Mouse (Mus musculus) kidney, adult 2 months (tissue): ENCODE data around the gene Gm12216. TPM values are rescaled to one million over a fixed set of nuclear protein-coding genes. Genes with fewer than 3 reads are reported as not detected.
"Not testable (repeated sequence)": the region's sequence is repeated elsewhere in the genome, so short reads cannot be mapped to it uniquely, and the experiment has no call there.

Experiments
- DNase-seq: peaks from one replicate; pipeline ENCODE4 v3.0.0; 2021
- H3K27ac ChIP-seq: fragments of 200-500 bp; 2 replicates; pipeline ENCODE4 v1.5.1; 2012; ENCODE audit warnings: low read depth, low read length, control low read depth, inconsistent platforms; ENCODE audit not compliant: insufficient read depth
- H3K27me3 ChIP-seq: fragments of 200-500 bp; replicated peaks from 2 replicates; pipeline ENCODE4 v1.6.1; 2012; ENCODE audit warnings: mild to moderate bottlenecking, moderate library complexity, low read length, inconsistent platforms; ENCODE audit not compliant: control insufficient read depth, insufficient read depth
- H3K36me3 ChIP-seq: fragments of 200-500 bp; 2 replicates; pipeline ENCODE4 v1.6.1; 2012; ENCODE audit warnings: mild to moderate bottlenecking, moderate library complexity, low read length, inconsistent platforms; ENCODE audit not compliant: control insufficient read depth, insufficient read depth
- H3K4me1 ChIP-seq: fragments of 200-500 bp; 2 replicates; pipeline ENCODE4 v1.6.1; 2011; ENCODE audit warnings: low read length; ENCODE audit not compliant: control insufficient read depth, insufficient read depth
- H3K4me3 ChIP-seq: fragments of 200-500 bp; 2 replicates; pipeline ENCODE4 v1.5.1; 2011; ENCODE audit warnings: mild to moderate bottlenecking, low read depth, low read length, control low read depth; ENCODE audit not compliant: insufficient read depth
- CTCF ChIP-seq: fragments of 200-500 bp; conservative IDR thresholded peaks from 2 replicates; pipeline ENCODE4 v1.5.1; 2011; ENCODE audit warnings: low read depth, mild to moderate bottlenecking, control low read depth, low read length, moderate library complexity, mixed read lengths; ENCODE audit not compliant: insufficient read depth, insufficient read length
- POLR2A ChIP-seq: fragments of 200-500 bp; IDR thresholded peaks from one replicate; pipeline ENCODE4 v1.6.1; 2011; ENCODE audit warnings: low read depth, low read length, control low read depth
- WGBS: fragments of 180-500 bp; shearing (Covaris S2); methylation state at CpG from one replicate; pipeline ENCODE4 v1.1.7; 2018; 5-methylcytosine and 5-hydroxymethylcytosine counted together
- polyA plus RNA-seq: library from polyadenylated mRNA; depleted of rRNA; stranded (reverse); fragments of >200 nt; gene quantifications from 2 replicates; pipeline ENCODE4 v1.2.3, GENCODE M21; 2012

The Gm12216 gene
- polyA plus RNA-seq, 1 experiment: 5.4 TPM

DNA sequence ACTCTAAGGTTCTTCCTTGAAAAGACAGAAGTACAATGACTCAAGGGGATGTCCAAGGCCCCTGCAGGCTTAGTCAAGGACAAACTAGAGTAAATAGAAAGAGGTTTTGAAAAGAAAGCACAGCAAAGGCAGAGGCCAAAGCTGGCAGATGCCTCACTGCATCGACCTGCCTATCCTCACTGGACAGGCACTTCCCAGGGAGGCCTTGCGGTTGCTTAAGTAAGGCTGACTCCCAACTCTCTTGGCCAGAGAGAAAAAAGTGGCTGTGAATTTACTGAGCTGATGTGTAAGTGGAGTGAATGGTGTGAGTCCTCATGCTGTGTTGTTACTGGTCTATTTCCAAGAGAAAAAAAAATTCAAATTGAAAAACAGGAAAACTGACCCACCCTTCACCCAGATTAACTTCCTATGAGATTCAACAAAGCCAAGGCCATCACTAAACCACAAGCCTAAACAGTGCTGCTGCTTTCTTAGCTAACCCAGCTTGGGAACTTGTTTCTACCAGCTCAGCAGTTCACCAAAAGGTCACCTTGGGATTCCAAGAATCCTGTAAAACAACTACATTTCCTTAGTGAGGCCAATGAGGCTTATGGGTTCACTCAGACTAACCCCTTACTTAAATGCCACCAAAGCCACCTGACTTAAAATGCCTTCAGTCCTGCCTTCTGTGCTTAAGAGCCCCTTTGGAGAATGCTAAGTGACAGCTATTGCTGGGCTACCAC is 12.9 kb upstream of the Gm12216 start:
- Histone ChIP-seq H3K27me3 (no peaks in the 10 kb centered on the region), H3K4me1 (peaks cover 24% of the 10 kb centered on the region), H3K36me3 (peaks cover 24% of the 10 kb centered on the region), H3K27ac (peak overlapping the region; percentile 80), H3K4me3 (no peak overlapping the region)
- 75% methylated on average over 2 of the region's 2 CpGs for WGBS
- TF ChIP-seq POLR2A (no peak), CTCF (no peak)
- peak; percentile 79 for DNase-seq

DNA sequence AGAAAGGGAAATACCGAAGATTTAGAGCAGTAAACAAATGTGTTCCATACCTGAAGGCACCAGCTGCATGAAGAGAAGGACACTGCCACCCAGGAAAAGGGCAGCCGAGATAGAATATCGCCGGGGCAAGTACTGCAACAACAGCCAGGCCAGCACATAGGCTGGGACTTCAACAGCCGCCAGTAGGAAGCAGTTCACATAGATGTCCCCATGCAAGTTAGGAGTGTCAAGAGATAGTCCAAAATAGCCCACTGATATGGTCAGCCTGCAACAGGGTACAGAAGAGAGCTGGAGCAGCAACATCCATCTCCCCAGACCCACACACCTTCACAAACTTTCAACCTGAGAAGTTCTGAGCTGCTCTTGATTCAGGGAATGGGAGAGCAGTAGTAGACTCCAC is 10.1 kb upstream of the Gm12216 start:
- DNase-seq: no peak
- peaks cover 23% of the 10 kb centered on the region for H3K36me3 ChIP-seq
- TF ChIP-seq CTCF (no peak), POLR2A (no peak)
- no peak overlapping the region for H3K4me3 ChIP-seq
- WGBS: 76% methylated on average over 5 of the region's 5 CpGs
- peaks cover 17% of the 10 kb centered on the region for H3K4me1 ChIP-seq
- no peak overlapping the region for H3K27ac ChIP-seq
- H3K27me3 ChIP-seq: no peaks in the 10 kb centered on the region

DNA sequence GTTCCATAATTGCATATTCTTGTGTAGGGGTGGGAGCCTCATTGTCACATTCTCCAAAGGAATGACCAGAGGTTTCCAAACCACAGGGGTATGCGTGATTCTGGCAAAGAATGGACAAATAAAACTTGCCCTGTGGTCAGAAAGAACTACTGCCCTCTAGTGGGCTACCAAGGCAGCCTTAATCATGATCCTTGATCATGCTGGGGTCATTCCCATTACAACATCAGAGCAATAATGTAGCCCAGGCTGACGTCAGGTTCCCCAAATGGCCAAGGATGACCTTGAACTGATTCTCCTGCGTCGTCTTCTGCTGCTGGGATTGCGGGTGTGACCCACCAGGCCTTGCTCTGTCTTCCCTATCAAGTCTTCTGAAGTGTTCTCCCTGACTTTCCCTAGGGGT is 9.3 kb upstream of the Gm12216 start:
- peaks cover 16% of the 10 kb centered on the region for H3K4me1 ChIP-seq
- 35% methylated on average over 5 of the region's 5 CpGs for WGBS
- peaks cover 21% of the 10 kb centered on the region for H3K36me3 ChIP-seq
- 0 out of 2 replicates have a peak, but pooled peaks have one; percentile 7 for TF ChIP-seq CTCF
- not testable (repeated sequence) for H3K27ac ChIP-seq, H3K27me3 ChIP-seq, H3K4me3 ChIP-seq
- peak; percentile 43 for DNase-seq

DNA sequence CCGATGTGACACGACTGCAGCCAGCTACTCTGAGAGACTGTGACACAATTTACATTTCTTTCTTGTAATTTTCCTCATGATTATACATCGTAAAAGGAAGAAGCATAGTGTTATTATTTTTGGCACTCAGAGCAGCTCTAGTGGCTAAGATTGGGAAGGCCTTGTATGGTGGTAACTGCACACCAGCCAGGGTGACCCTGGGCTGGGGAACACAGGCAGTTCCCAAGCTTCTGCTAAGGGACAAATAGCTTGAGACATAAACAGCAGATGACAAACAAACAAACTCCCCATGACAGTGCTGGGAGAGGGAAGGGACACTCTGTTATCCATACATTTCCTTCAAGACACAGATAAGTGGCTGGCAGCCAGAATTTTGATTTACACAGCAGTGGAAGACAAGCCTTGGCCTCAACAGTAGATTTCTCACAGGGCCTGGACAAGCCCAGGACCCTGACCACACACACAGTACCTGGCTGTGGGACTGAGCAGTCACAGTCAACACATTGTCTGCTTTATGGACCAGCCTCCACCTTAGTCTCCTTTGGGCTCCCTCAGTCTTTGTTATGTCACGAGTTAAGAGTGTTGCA is 5.8 kb upstream of the Gm12216 start:
- not testable (repeated sequence) for H3K27ac ChIP-seq, H3K4me1 ChIP-seq, H3K4me3 ChIP-seq, DNase-seq, H3K27me3 ChIP-seq, H3K36me3 ChIP-seq
- 95% methylated on average over 2 of the region's 4 CpGs for WGBS

DNA sequence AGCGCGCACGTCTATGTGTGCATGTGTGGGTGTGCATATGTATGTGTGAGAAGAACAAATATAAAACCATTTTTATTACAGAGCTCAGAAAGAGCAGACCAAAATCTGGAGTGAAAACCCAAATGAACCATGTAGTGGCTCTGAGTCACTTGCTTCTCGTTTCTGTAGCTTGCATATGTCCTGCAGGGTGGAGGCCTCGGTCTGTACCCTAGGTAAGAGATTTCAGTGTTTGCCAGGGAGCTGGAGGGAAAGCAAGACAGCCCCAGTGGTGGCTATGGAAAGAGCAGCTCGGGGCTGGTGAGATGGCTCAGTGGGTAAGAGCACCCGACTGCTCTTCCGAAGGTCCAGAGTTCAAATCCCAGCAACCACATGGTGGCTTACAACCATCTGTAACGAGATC is 1.9 kb upstream of the Gm12216 start:
- WGBS: 86% methylated on average over 8 of the region's 9 CpGs
- not testable (repeated sequence) for H3K4me1 ChIP-seq, DNase-seq, H3K4me3 ChIP-seq, H3K36me3 ChIP-seq, H3K27ac ChIP-seq, H3K27me3 ChIP-seq

DNA sequence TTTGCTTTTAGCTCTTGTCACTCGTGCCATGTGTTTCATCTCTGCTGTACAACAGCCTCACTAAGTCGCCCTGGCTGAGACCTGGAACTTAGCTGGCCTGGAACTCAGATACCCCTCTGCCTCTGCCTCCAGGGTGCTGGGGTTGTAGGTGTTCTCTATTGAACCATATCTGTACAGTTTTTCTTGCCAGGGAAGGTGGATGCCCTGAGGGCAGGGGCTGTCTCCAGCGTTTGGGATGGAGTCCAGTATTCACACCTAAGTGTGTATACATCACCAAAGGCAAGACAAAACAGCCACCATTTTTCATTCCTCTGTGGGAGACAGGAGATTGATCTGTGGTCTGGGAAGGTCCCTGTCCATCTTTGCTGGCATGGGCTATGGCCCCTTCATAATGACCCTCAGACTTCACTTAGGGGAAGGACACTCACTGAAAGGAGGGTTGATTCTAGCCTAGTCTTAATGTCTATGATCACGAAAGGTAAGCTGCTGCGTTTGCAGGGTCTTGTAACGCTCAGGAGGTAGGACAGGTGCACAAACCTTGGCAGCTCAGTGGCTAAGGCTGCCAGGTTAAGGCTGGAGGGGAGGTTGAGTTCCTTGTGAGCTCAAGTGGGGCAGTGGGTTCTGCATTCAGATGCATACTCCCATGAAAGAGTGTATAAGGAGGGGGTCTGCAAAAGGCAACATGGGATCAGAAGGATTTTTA is 847 bp downstream of the Gm12216 start:
- H3K27me3 ChIP-seq: no peaks in the 10 kb centered on the region
- no peak overlapping the region for H3K27ac ChIP-seq
- no peak for TF ChIP-seq POLR2A
- no peak for TF ChIP-seq CTCF
- 78% methylated on average over 6 of the region's 6 CpGs for WGBS
- H3K36me3 ChIP-seq: no peaks in the 10 kb centered on the region
- peak overlapping the region; percentile 71; the same call in 1 of the 2 replicates for H3K4me3 ChIP-seq
- DNase-seq: no peak
- no peaks in the 10 kb centered on the region for H3K4me1 ChIP-seq

DNA sequence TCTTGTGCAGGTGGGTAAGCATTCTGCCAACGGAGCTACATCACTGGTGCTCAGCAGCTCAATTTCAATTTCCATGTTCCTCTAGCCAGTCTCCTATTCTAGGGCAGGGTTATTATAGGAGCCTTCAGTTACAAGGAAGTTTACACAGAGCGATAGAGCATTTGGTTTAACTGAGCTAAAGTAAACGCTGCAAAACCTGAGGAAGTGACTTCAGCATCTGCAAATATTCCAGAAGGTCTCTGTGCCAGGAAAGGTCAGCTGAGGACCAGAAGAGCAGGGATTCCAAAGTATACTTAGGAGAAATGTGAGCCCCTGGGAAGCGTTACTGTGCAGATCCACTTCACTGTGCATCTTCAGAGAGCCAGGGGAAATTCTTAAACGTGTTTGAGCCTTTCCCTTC is 5.4 kb downstream of the Gm12216 start:
- TF ChIP-seq CTCF: no peak
- H3K27ac ChIP-seq: no peak overlapping the region
- H3K27me3 ChIP-seq: no peaks in the 10 kb centered on the region
- no peaks in the 10 kb centered on the region for H3K36me3 ChIP-seq
- 26% methylated on average over 5 of the region's 5 CpGs for WGBS
- H3K4me1 ChIP-seq: peaks cover 4% of the 10 kb centered on the region
- peak; percentile 47 for DNase-seq
- no peak overlapping the region for H3K4me3 ChIP-seq
